Mouse (Mus musculus) gonadal fat pad, adult 2 months (tissue): ENCODE measurements around the gene Slc30a10. TPM values are rescaled to one million over a fixed set of nuclear protein-coding genes. Genes with fewer than 3 reads are reported as not detected.

Experiments
- DNase-seq: peaks from one replicate; pipeline ENCODE4 v3.0.0-alpha.2; 2012; ENCODE audit warnings: low read depth
- polyA plus RNA-seq: library from polyadenylated mRNA; depleted of rRNA; stranded (reverse); fragments of >200 nt; gene quantifications from 2 replicates; pipeline ENCODE4 v1.2.3, GENCODE M21; 2012; rRNA removed

The Slc30a10 gene
- polyA plus RNA-seq, 1 experiment = 0.05 TPM

DNA sequence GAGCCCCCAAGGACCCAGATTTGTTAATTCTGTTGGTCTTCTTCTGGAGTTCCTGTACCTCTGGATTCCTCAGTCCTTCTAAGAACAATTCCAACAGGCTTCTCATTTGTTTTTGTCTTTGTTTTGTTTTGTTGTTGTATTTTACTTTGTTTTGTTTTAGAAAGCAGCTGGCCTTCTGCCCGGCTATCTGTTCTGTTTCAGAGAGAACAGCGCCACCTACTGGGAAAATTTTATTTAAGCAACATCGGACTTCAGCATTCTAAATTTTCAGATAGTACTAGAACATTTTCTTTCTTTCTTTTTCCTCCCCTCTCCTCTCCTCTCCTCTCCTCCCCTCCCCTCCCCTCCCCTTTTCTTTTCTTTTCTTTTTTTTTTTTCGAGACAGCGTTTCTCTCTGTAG is 62.9 kb downstream of the Slc30a10 start:
- no peak for DNase-seq

Other genes with a start within 250 kb of the Slc30a10 start
- 31.5 and 37.9 TPM in 2 replicates for gene Iars2, start 125.5 kb upstream of the Slc30a10 start, polyA plus RNA-seq
- 91.1 and 108 TPM in 2 replicates for gene Bpnt1, start 122.7 kb upstream of the Slc30a10 start, polyA plus RNA-seq
- gene Eprs, start 91.8 kb upstream of the Slc30a10 start, polyA plus RNA-seq = 16.3 and 18.1 TPM in 2 replicates